Mouse (Mus musculus) thymus, adult 18-20 months (tissue): ENCODE data around the gene Pigq.

Experiments used
- DNase-seq, 2 experiments: peaks; one replicate each; pipeline ENCODE4 v3.0.0; 2022; ENCODE audit warnings: mixed read lengths in 2 of 2

Gene Pigq

DNA sequence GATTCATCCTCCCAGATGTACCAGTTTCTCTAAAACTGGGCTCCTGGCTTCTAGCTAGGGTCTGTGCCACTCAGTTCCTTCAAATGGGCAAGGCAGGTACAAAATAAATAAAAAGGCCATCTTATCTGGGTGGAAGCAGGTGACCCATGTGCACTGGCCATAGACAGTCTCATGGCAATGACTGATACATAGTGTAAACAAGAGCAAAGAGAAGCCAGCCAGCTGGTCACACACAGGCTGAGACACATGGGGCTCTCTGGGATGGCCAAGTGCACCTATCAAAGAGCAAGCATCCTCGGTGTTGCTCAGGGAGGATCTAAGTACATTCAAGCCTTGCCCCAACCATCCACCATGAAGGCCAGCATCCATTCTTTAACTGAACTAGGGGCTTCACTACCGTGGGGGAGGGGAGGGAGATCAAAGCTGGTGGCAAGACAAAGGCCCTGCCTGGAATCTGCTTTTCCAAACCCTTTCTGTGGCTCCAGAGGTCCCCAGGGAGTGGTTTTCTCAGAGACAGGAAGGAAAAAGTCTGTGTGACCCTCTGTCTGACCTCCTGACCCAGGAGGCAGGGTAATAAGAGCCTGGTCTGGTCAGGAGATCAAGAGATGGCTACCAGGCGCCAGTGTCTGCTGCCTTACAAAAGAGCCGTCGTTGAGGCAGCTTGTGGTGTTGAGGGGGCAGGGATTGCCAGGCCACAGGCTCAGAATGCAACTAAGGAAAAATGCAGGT, 63.7 kb downstream of the Pigq start:
- DNase-seq: no peak

DNA sequence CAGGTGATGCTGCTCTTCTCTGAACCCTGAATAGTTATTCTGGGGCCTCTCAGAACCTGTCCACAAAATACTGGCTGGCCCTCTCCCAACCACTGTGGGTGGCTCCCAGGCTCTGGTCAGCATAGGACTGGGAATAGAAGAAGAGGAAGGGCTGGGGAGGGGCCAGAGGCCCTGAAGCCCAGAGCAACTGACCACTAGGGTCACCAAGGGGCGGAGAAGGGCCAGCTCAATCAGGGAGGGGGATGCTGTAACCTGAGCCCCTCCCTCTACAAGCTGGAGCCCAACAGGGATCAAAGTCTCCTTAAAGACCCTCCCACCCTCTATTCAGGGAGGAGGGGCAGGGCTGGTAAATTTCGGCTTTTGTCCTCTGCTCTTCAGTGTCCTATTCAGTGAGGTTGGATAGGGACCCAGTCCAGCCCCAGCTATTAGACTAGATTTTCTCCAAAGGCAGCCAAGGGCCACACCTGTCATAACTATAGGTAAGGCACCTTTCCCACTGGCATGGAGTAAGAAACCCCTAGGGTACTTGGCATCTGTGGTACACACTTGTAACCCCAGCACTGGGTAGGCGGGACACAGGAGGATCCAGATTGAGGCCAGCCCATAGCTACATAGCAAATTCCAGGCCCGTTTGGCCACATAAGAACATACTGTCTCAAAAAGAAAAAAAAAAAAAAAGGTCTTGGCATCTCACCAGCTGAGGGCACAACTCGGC, 64.4 kb downstream of the Pigq start, which contains the start of gene Wfikkn1:
TSS of gene Wfikkn1 (minus strand) at position 663 of the 715 bp plus-strand sequence.
- DNase-seq: no peak

DNA sequence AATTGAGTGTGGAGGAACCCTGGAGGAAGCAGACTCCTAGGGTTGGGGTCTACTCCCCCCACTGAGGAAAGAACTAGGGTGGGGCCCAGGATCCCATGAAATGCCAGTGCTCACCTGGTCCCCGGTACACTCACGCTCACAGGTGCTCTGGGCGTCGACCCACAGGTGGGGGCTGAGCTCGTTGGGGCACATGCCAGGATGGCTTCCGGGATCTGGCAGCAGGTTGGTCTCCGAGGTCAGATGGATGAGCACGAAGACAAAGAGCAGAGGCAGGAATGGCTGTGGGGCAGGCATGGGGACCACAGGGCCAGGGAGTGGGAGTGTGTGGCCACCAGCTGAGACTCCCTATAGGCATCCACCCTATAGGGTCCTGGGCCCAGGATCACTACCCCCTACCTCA, 65.0 kb downstream of the Pigq start:
- DNase-seq: no peak

DNA sequence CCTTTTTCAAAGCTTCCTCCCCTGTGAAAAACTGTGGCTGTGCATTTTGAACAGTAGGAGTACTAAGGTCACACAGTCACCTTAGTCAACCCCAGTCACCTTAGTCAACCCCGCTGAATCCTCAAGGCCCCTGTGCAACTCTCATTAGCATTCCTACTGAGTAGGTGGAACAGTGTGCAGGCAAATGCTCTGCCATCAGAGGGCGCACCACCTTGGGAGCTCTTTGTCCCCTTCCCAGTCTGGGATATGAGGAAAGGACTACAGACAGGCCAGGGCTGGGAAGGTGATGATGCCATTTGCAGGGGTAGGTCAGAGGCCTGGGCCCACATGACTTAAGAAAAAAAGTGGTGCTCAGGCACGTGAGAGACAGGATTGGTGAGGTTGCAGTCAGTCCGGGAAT, 65.5 kb downstream of the Pigq start:
- DNase-seq: no peak

DNA sequence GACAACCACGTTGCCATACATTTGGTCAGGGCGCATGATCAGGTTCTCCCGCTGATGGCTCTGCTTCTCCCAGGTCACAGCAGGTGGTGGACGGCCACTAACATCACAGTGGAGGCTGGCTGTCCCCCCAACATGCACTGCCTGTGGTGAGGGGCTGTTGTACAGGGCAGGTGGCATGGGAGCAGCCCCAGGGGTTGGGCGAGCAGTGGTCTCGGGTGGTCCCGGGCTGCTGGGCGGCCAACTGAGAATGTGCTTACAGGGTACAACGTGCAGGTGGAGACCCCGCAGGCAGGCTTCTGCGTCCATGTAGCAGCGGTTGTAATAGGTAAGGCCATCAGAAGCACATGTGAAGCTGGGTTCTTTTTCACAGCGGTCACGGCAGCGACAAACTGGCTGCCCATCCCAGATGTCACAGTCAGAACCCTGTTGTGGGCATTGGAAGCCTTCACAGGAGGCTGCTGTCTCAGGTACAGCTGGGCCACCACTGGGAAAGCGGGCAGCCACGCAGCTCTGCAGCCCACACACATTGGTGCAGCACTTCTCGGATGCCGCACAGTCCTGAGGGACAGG, 66.0 kb downstream of the Pigq start:
- no peak for DNase-seq

DNA sequence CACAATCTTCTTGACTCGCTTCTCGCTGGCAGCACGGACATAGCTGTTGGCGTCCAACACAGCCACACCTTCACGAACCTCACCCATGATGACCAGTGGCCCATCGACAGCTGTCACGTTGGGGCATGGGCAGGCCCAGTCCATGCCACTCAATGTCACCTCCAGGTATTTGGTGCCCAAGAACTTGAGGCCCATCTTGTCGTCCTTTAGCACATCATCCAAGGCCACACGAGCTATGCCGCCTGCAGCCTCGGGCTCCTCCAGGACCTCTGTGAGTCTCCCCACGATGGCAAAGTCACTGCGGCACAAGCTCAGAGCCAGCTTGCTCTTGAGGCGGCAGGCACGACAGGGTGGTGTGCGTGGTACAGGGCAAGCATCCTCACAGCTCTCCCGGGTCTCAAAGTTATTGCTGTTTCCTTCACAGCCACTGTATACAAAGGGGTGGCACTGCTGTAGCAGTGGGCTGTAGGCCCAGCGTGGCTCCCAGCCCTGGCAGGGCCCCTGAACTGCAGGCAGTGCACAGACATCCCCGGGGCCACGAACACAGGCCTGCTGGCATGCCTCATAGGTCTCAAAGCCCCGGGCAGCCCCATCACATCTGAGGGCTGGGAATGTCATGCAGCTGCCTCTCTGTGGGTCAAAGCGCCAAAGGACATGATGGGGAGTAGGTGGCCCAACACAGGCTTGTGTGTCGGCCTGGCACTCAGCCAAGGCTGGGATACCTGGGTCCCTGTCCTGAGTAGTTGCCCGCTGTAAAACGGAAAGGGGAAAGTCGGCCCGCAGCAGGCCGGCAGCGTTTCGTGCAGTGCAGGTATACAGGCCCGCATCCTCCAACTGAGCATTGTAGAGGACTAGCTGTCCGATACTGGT, 66.8 kb downstream of the Pigq start:
- DNase-seq: no peak

DNA sequence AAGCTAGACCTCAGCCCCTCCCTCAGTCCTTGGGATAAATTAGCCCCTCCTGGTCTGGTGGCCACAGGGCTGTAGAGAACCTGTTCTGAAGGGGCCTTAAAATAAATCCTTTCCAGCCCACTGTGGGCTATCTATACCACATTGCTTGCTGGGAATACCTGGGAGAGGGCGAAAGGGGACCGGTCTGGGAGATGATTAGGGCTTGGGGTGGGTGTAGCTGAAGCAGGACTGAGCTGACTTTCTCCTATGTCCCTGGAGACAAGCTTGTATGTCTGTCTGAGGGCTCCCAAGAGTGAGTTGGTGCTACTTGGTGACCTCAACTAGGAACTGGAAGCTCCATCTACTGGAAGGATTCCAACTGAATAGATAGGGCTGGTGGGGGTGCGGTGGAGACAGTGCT, 67.7 kb downstream of the Pigq start:
- DNase-seq: no peak
